ENCODE assay signal across 9 mouse cellular contexts in genomic region chr19:3895171-3895631, GRCm38 (mm10). TPM values are rescaled to one million over a fixed set of nuclear protein-coding genes. Genes with fewer than 3 reads are reported as not detected.
DNase-seq lines count a peak whose midpoint lies in the region; ATAC-seq lines count a peak whose summit lies in the region.
"Had no signal": no experiment of that assay in that cellular context is flagged by ENCODE, and none has a peak within 500 bp of the region (broad histone marks: within the 10 kb centered on the region; RNA-seq: fewer than 3 reads in every experiment).

No protein-coding gene starts in this region.

- no peak overlapping the region for H3K9ac ChIP-seq in heart, embryonic 11.5 days (ENCODE audit: low read depth, low read length)
- H3K9ac ChIP-seq in embryonic facial prominence, embryonic 12.5 days = no peak overlapping the region
- no peak overlapping the region for H3K9ac ChIP-seq in intestine, embryonic 15.5 days
- no peak overlapping the region for H3K9ac ChIP-seq in midbrain, embryonic 16.5 days (ENCODE audit: low read depth, low read length)

- DNase-seq in heart, adult 11 months = peak; percentile 85
- no peak for DNase-seq in gastrocnemius, adult 18-20 months (ENCODE audit: low spot score)
- DNase-seq in urinary bladder, postnatal 4 days (ENCODE audit: low spot score in 2 of 2) = no peak
- DNase-seq: cerebellum, adult 11 months had no signal

- H3K27ac ChIP-seq in heart, embryonic 11.5 days (ENCODE audit: low read depth, low read length) = no peak overlapping the region
- H3K27ac ChIP-seq in embryonic facial prominence, embryonic 12.5 days = 0 out of 2 replicates have a peak overlapping the region, but pooled peaks have one; percentile 12
- no peak overlapping the region for H3K27ac ChIP-seq in intestine, embryonic 15.5 days
- peak overlapping the region; percentile 48 for H3K27ac ChIP-seq in midbrain, embryonic 16.5 days (ENCODE audit: low read length)

- 32% methylated on average over 3 of the region's 3 CpGs for WGBS in heart, embryonic 11.5 days (ENCODE audit: insufficient replicate concordance)
- WGBS in embryonic facial prominence, embryonic 12.5 days = 27% methylated on average over 3 of the region's 3 CpGs
- WGBS in intestine, embryonic 15.5 days = 29% methylated on average over 3 of the region's 3 CpGs
- WGBS in midbrain, embryonic 16.5 days = 18% methylated on average over 3 of the region's 3 CpGs

- ATAC-seq in heart, embryonic 11.5 days (replicated peaks; ENCODE audit: insufficient number of reproducible peaks, low FRiP score, low TSS enrichment) = no peak
- ATAC-seq in embryonic facial prominence, embryonic 12.5 days (ENCODE audit: insufficient number of reproducible peaks, insufficient read depth, low FRiP score, low TSS enrichment) = no peak
- ATAC-seq in intestine, embryonic 15.5 days = peak; percentile 34
- ATAC-seq in midbrain, embryonic 16.5 days = peak; percentile 80
- ATAC-seq in megakaryocyte-erythroid progenitor cell, adult 5-6 weeks (replicated peaks; ENCODE audit: low FRiP score, low TSS enrichment, poor library complexity, severe bottlenecking) = no peak

- H3K36me3 ChIP-seq in heart, embryonic 11.5 days (ENCODE audit: control insufficient read depth, insufficient read depth, low read length) = peaks cover 8% of the 10 kb centered on the region; the same call in 1 of the 2 replicates
- peaks cover 89% of the 10 kb centered on the region for H3K36me3 ChIP-seq in embryonic facial prominence, embryonic 12.5 days
- peaks cover 51% of the 10 kb centered on the region for H3K36me3 ChIP-seq in intestine, embryonic 15.5 days
- peaks cover 24% of the 10 kb centered on the region for H3K36me3 ChIP-seq in midbrain, embryonic 16.5 days (ENCODE audit: control insufficient read depth, insufficient read depth, low read length)

- peaks cover 6% of the 10 kb centered on the region; the same call in 1 of the 2 replicates for H3K4me1 ChIP-seq in heart, embryonic 11.5 days (ENCODE audit: control insufficient read depth, insufficient read depth, low read length)
- H3K4me1 ChIP-seq in embryonic facial prominence, embryonic 12.5 days = no peaks in the 10 kb centered on the region
- 0 out of 2 replicates have a peak, but pooled peaks cover 3% of the 10 kb centered on the region for H3K4me1 ChIP-seq in intestine, embryonic 15.5 days (replicated peaks)
- peaks cover 5% of the 10 kb centered on the region for H3K4me1 ChIP-seq in midbrain, embryonic 16.5 days (ENCODE audit: control insufficient read depth, insufficient read depth, low read length)

- no peaks in the 10 kb centered on the region for H3K27me3 ChIP-seq in heart, embryonic 11.5 days (ENCODE audit: control insufficient read depth, insufficient read depth, low read length)
- no peaks in the 10 kb centered on the region for H3K27me3 ChIP-seq in embryonic facial prominence, embryonic 12.5 days
- H3K27me3 ChIP-seq in intestine, embryonic 15.5 days (replicated peaks) = no peaks in the 10 kb centered on the region
- H3K27me3 ChIP-seq in midbrain, embryonic 16.5 days (ENCODE audit: control insufficient read depth, insufficient read depth, low read depth, low read length) = no peaks in the 10 kb centered on the region

- H3K4me3 ChIP-seq in heart, embryonic 11.5 days (ENCODE audit: low read depth, low read length) = no peak overlapping the region
- no peak overlapping the region for H3K4me3 ChIP-seq in embryonic facial prominence, embryonic 12.5 days
- no peak overlapping the region for H3K4me3 ChIP-seq in intestine, embryonic 15.5 days (replicated peaks)
- no peak overlapping the region for H3K4me3 ChIP-seq in midbrain, embryonic 16.5 days (ENCODE audit: low read depth, low read length)

- no peaks in the 10 kb centered on the region for H3K9me3 ChIP-seq in heart, embryonic 11.5 days (replicated peaks; ENCODE audit: control insufficient read depth, low read length)
- H3K9me3 ChIP-seq in embryonic facial prominence, embryonic 12.5 days = no peaks in the 10 kb centered on the region
- H3K9me3 ChIP-seq in intestine, embryonic 15.5 days = no peaks in the 10 kb centered on the region
- H3K9me3 ChIP-seq in midbrain, embryonic 16.5 days (replicated peaks; ENCODE audit: control insufficient read depth, low read length, poor library complexity, severe bottlenecking) = no peaks in the 10 kb centered on the region

- H3K4me2 ChIP-seq in heart, embryonic 11.5 days = no peak overlapping the region
- no peak overlapping the region for H3K4me2 ChIP-seq in embryonic facial prominence, embryonic 12.5 days (replicated peaks)
- H3K4me2 ChIP-seq in intestine, embryonic 15.5 days (replicated peaks) = no peak overlapping the region
- no peak overlapping the region for H3K4me2 ChIP-seq in midbrain, embryonic 16.5 days (ENCODE audit: low read length)

RNA-seq across cellular contexts. Expression of gene Tcirg1, which starts 11.7 kb away (rescaled TPM):
- polyA plus RNA-seq in heart, embryonic 11.5 days (2014; fragmentation: Nextera tagmentation; extraction: Ambion mirVana) = 16.2 and 18.7 TPM in 2 replicates
- 46.4 and 53.6 TPM in 2 replicates for polyA plus RNA-seq in embryonic facial prominence, embryonic 12.5 days (2016; fragmentation: Nextera tagmentation; extraction: Ambion mirVana)
- polyA plus RNA-seq in intestine, embryonic 15.5 days (2015; fragmentation: Nextera tagmentation; extraction: Ambion mirVana) = 50.9 and 56.3 TPM in 2 replicates
- 12.5 and 12.6 TPM in 2 replicates for polyA plus RNA-seq in midbrain, embryonic 16.5 days (2015; fragmentation: Nextera tagmentation; extraction: Ambion mirVana)
- total RNA-seq in gastrocnemius, adult 18-20 months (2021) = 1 to 10 TPM; 2.5 to 4.0 TPM
- 27.6 and 37.7 TPM in 2 replicates for total RNA-seq in megakaryocyte-erythroid progenitor cell, adult 5-6 weeks (2014; fragmentation: Nextera tagmentation)
- 6.7 and 44.0 TPM in 2 replicates for total RNA-seq in megakaryocyte-erythroid progenitor cell, adult 5-6 weeks (2017)

RNA-seq across cellular contexts. Expression of gene Ndufs8, which starts 17.4 kb away (rescaled TPM):
- 364 and 376 TPM in 2 replicates for polyA plus RNA-seq in heart, embryonic 11.5 days (2014; fragmentation: Nextera tagmentation; extraction: Ambion mirVana)
- 245 and 268 TPM in 2 replicates for polyA plus RNA-seq in embryonic facial prominence, embryonic 12.5 days (2016; fragmentation: Nextera tagmentation; extraction: Ambion mirVana)
- 342 and 413 TPM in 2 replicates for polyA plus RNA-seq in intestine, embryonic 15.5 days (2015; fragmentation: Nextera tagmentation; extraction: Ambion mirVana)
- polyA plus RNA-seq in midbrain, embryonic 16.5 days (2015; fragmentation: Nextera tagmentation; extraction: Ambion mirVana) = 229 and 245 TPM in 2 replicates
- 100 to 1,000 TPM; 257 to 270 TPM for total RNA-seq in gastrocnemius, adult 18-20 months (2021)
- 175 and 218 TPM in 2 replicates for total RNA-seq in megakaryocyte-erythroid progenitor cell, adult 5-6 weeks (2014; fragmentation: Nextera tagmentation)
- total RNA-seq in megakaryocyte-erythroid progenitor cell, adult 5-6 weeks (2017) = 54.3 and 59.0 TPM in 2 replicates

RNA-seq across cellular contexts. Expression of gene Aldh3b1, which starts 34.4 kb away (rescaled TPM):
- polyA plus RNA-seq in heart, embryonic 11.5 days (2014; fragmentation: Nextera tagmentation; extraction: Ambion mirVana) = 2.3 and 2.4 TPM in 2 replicates
- polyA plus RNA-seq in embryonic facial prominence, embryonic 12.5 days (2016; fragmentation: Nextera tagmentation; extraction: Ambion mirVana) = 0.91 and 1.1 TPM in 2 replicates
- polyA plus RNA-seq in intestine, embryonic 15.5 days (2015; fragmentation: Nextera tagmentation; extraction: Ambion mirVana) = 2.3 and 2.4 TPM in 2 replicates
- polyA plus RNA-seq in midbrain, embryonic 16.5 days (2015; fragmentation: Nextera tagmentation; extraction: Ambion mirVana) = 1.8 and 2.0 TPM in 2 replicates
- under 1 TPM; 0.62 to 0.83 TPM for total RNA-seq in gastrocnemius, adult 18-20 months (2021)
- 3.9 TPM in 1 of 2 replicates, not detected in the other for total RNA-seq in megakaryocyte-erythroid progenitor cell, adult 5-6 weeks (2014; fragmentation: Nextera tagmentation)
- not detected in 2 replicates for total RNA-seq in megakaryocyte-erythroid progenitor cell, adult 5-6 weeks (2017)

RNA-seq across cellular contexts. Expression of gene Unc93b1, which starts 39.8 kb away (rescaled TPM):
- 4.5 and 6.2 TPM in 2 replicates for polyA plus RNA-seq in heart, embryonic 11.5 days (2014; fragmentation: Nextera tagmentation; extraction: Ambion mirVana)
- 12.5 and 12.7 TPM in 2 replicates for polyA plus RNA-seq in embryonic facial prominence, embryonic 12.5 days (2016; fragmentation: Nextera tagmentation; extraction: Ambion mirVana)
- 20.2 and 21.8 TPM in 2 replicates for polyA plus RNA-seq in intestine, embryonic 15.5 days (2015; fragmentation: Nextera tagmentation; extraction: Ambion mirVana)
- 9.7 and 9.9 TPM in 2 replicates for polyA plus RNA-seq in midbrain, embryonic 16.5 days (2015; fragmentation: Nextera tagmentation; extraction: Ambion mirVana)
- 1 to 10 TPM; 3.2 to 5.8 TPM for total RNA-seq in gastrocnemius, adult 18-20 months (2021)
- total RNA-seq in megakaryocyte-erythroid progenitor cell, adult 5-6 weeks (2014; fragmentation: Nextera tagmentation) = 9.1 and 10.4 TPM in 2 replicates
- 3.9 and 16.4 TPM in 2 replicates for total RNA-seq in megakaryocyte-erythroid progenitor cell, adult 5-6 weeks (2017)

RNA-seq across cellular contexts. Expression of gene Chka, which starts 43.6 kb away (rescaled TPM):
- polyA plus RNA-seq in heart, embryonic 11.5 days (2014; fragmentation: Nextera tagmentation; extraction: Ambion mirVana) = 26.6 and 27.9 TPM in 2 replicates
- polyA plus RNA-seq in embryonic facial prominence, embryonic 12.5 days (2016; fragmentation: Nextera tagmentation; extraction: Ambion mirVana) = 64.2 and 68.9 TPM in 2 replicates
- polyA plus RNA-seq in intestine, embryonic 15.5 days (2015; fragmentation: Nextera tagmentation; extraction: Ambion mirVana) = 63.3 and 68.5 TPM in 2 replicates
- 56.1 and 61.8 TPM in 2 replicates for polyA plus RNA-seq in midbrain, embryonic 16.5 days (2015; fragmentation: Nextera tagmentation; extraction: Ambion mirVana)
- 1 to 10 TPM; 1.4 to 3.0 TPM for total RNA-seq in gastrocnemius, adult 18-20 months (2021)
- 23.0 and 23.5 TPM in 2 replicates for total RNA-seq in megakaryocyte-erythroid progenitor cell, adult 5-6 weeks (2014; fragmentation: Nextera tagmentation)
- 22.5 and 26.0 TPM in 2 replicates for total RNA-seq in megakaryocyte-erythroid progenitor cell, adult 5-6 weeks (2017)

Comparison
In these comparisons a context has a peak if more than half of its experiments do, and no peak if none do; other contexts are left out.
1. ATAC-seq: peak in intestine, embryonic 15.5 days (single experiment) and midbrain, embryonic 16.5 days (single experiment); none in heart, embryonic 11.5 days (single experiment), embryonic facial prominence, embryonic 12.5 days (single experiment) and megakaryocyte-erythroid progenitor cell, adult 5-6 weeks (single experiment).
2. H3K27ac ChIP-seq: peak in embryonic facial prominence, embryonic 12.5 days (single experiment) and midbrain, embryonic 16.5 days (single experiment); none in heart, embryonic 11.5 days (single experiment) and intestine, embryonic 15.5 days (single experiment).